Mouse (Mus musculus): ENCODE data around the gene Coq4. TPM values are rescaled to one million over a fixed set of nuclear protein-coding genes. Genes with fewer than 3 reads are reported as not detected.

The Coq4 gene
- polyA plus RNA-seq, 1 experiment from 2014 or later = 27.2 TPM

- peaks cover 59% of the 10 kb centered on the region for H3K36me3 ChIP-seq (ENCODE audit: control insufficient read depth, insufficient read depth)
- 65% methylated on average over 4 of the region's 4 CpGs for WGBS
- H3K9ac ChIP-seq (ENCODE audit: low read length) = no peak overlapping the region
- no peak overlapping the region for H3K4me2 ChIP-seq (ENCODE audit: low read depth, low read length)
- no peak for ATAC-seq (replicated peaks; ENCODE audit: extremely low read depth, insufficient read depth, low FRiP score)
- H3K27ac ChIP-seq (ENCODE audit: low read length) = no peak overlapping the region
- H3K4me3 ChIP-seq (ENCODE audit: low read length) = no peak overlapping the region
- peaks cover 8% of the 10 kb centered on the region for H3K4me1 ChIP-seq (ENCODE audit: control insufficient read depth, insufficient read depth, low read length)
- peaks cover 6% of the 10 kb centered on the region for H3K9me3 ChIP-seq (replicated peaks; ENCODE audit: control insufficient read depth, low read length)
- no peaks in the 10 kb centered on the region for H3K27me3 ChIP-seq (ENCODE audit: control insufficient read depth, insufficient read depth, low read length)
Observed at GRCm38 (mm10) chr2:29784290-29784689, 3.0 kb upstream of the Coq4 start.

DNA sequence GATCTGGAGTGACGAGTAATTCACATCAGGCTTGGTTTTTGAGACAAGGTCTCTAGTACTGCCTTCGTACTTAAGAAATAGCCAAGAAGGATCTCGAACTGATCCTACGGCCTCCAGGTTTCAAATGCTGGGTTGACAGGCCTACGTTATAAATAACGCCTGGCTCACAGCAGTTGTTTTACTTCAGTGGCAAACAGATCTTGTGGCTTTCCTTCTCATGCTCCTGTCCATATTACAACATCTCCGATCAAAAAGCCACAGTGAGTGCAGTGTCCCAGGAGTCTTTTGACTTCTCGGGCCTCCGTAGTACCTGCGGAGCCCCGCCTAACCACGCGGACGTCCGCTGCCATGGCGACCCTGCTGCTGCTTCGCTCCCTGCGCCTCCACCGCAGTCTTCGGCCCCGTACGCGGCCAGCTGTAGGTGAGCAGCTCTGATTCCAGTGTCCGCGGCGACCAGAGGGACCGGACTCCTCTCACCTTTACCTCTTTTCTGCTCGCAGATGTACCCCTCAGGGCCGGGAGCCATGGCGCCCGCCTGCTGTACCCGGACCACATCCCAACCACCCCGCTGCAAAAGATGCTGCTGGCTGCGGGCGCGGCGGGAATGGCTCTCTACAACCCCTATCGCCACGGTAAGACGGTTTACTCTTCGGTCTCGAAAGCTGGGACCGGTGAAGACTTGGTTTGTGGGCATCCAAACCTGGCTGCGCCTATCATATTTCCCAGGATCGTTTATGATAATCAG, 816 bp downstream of the Coq4 start, which contains the start of gene Trub2:
Trub2 (minus strand) TSS at position 566 of the 745 bp plus-strand sequence.
- Histone ChIP-seq H3K9ac (ENCODE audit: low read length) (peak within 1 kb of the TSS; percentile 76), H3K4me1 (ENCODE audit: control insufficient read depth, insufficient read depth, low read length) (peaks cover 8% of the 10 kb centered on the region), H3K9me3 (replicated peaks; ENCODE audit: control insufficient read depth, low read length) (no peaks in the 10 kb centered on the region), H3K27me3 (ENCODE audit: control insufficient read depth, insufficient read depth, low read length) (no peaks in the 10 kb centered on the region), H3K27ac (ENCODE audit: low read length) (peak within 1 kb of the TSS; percentile 77), H3K4me2 (ENCODE audit: low read depth, low read length) (peak within 1 kb of the TSS; percentile 86), H3K4me3 (ENCODE audit: low read length) (peak within 1 kb of the TSS; percentile 73), H3K36me3 (ENCODE audit: control insufficient read depth, insufficient read depth) (peaks cover 29% of the 10 kb centered on the region)
- peak; percentile 90 for ATAC-seq (replicated peaks; ENCODE audit: extremely low read depth, insufficient read depth, low FRiP score)
- WGBS = under 1% methylated on average over 45 of the region's 45 CpGs

GRCm38 (mm10) chr2:29792772-29793487, 5.6 kb downstream of the Coq4 start:
- Histone ChIP-seq H3K27ac (ENCODE audit: low read length) (no peak overlapping the region), H3K4me1 (ENCODE audit: control insufficient read depth, insufficient read depth, low read length) (no peaks in the 10 kb centered on the region), H3K27me3 (ENCODE audit: control insufficient read depth, insufficient read depth, low read length) (no peaks in the 10 kb centered on the region), H3K9me3 (replicated peaks; ENCODE audit: control insufficient read depth, low read length) (no peaks in the 10 kb centered on the region), H3K36me3 (ENCODE audit: control insufficient read depth, insufficient read depth) (peaks cover 13% of the 10 kb centered on the region), H3K4me3 (ENCODE audit: low read length) (no peak overlapping the region), H3K9ac (ENCODE audit: low read length) (no peak overlapping the region), H3K4me2 (ENCODE audit: low read depth, low read length) (no peak overlapping the region)
- 89% methylated on average over 2 of the region's 2 CpGs for WGBS
- no peak for ATAC-seq (replicated peaks; ENCODE audit: extremely low read depth, insufficient read depth, low FRiP score)

DNA sequence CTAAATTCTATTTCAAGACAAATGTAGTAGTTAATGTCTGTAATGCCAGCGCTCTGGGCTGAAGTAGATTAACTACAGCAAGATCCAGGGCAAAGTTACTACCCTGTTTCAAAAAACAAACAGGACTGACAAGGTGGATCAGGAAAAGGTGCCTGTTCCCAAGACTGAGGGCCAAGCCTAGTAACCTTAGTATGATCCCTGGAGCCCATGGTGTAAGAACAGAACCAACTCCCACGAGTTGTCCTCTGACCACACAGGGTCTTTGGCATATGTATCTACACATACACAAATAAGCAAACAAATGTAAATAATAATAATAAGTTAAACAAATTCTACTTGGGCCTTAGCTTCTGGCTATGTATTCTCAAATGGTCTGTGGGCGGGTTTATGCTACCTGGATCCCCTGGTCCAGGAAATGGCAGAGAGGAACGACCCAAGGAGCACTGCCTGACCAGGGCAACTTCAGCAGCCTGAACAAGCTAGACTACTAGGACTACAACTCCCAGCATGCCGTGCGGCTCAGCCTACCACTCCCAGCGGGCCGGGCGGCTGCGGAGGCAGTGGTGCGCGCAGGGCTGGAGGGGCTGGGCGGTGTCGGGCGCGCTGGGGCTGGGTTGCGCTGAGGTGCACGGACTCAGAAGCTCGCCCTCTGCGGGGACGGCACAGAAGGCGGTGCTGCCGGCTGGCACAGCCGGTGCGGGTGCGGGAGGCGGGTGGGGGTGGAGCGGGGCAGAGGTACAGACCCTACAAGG, 15.0 kb downstream of the Coq4 start, which contains the start of gene Slc27a4:
Slc27a4 (plus strand) TSS at position 560 of the 752 bp plus-strand sequence.
- Histone ChIP-seq H3K27ac (ENCODE audit: low read length) (peak within 1 kb of the TSS; percentile 80), H3K4me3 (ENCODE audit: low read length) (peak within 1 kb of the TSS; percentile 72), H3K4me1 (ENCODE audit: control insufficient read depth, insufficient read depth, low read length) (peaks cover 10% of the 10 kb centered on the region), H3K36me3 (ENCODE audit: control insufficient read depth, insufficient read depth) (peaks cover 16% of the 10 kb centered on the region), H3K9me3 (replicated peaks; ENCODE audit: control insufficient read depth, low read length) (no peaks in the 10 kb centered on the region), H3K27me3 (ENCODE audit: control insufficient read depth, insufficient read depth, low read length) (0 out of 2 replicates have a peak, but pooled peaks cover 2% of the 10 kb centered on the region), H3K4me2 (ENCODE audit: low read depth, low read length) (peak within 1 kb of the TSS; percentile 92), H3K9ac (ENCODE audit: low read length) (peak within 1 kb of the TSS; percentile 88)
- ATAC-seq (replicated peaks; ENCODE audit: extremely low read depth, insufficient read depth, low FRiP score) = peak; percentile 98
- WGBS = 4% methylated on average over 25 of the region's 28 CpGs

GRCm38 (mm10) chr2:29802827-29803201, 15.5 kb downstream of the Coq4 start:
- H3K4me3 ChIP-seq (ENCODE audit: low read length) = peak overlapping the region; percentile 72
- under 1% methylated on average over 26 of the region's 39 CpGs for WGBS
- peak overlapping the region; percentile 92 for H3K4me2 ChIP-seq (ENCODE audit: low read depth, low read length)
- H3K4me1 ChIP-seq (ENCODE audit: control insufficient read depth, insufficient read depth, low read length) = peaks cover 10% of the 10 kb centered on the region
- peak overlapping the region; percentile 88 for H3K9ac ChIP-seq (ENCODE audit: low read length)
- peak; percentile 61 for ATAC-seq (replicated peaks; ENCODE audit: extremely low read depth, insufficient read depth, low FRiP score)
- H3K27ac ChIP-seq (ENCODE audit: low read length) = peak overlapping the region; percentile 80
- no peaks in the 10 kb centered on the region for H3K9me3 ChIP-seq (replicated peaks; ENCODE audit: control insufficient read depth, low read length)
- H3K36me3 ChIP-seq (ENCODE audit: control insufficient read depth, insufficient read depth) = peaks cover 20% of the 10 kb centered on the region
- H3K27me3 ChIP-seq (ENCODE audit: control insufficient read depth, insufficient read depth, low read length) = 0 out of 2 replicates have a peak, but pooled peaks cover 2% of the 10 kb centered on the region

- H3K27ac ChIP-seq (ENCODE audit: low read length) = no peak overlapping the region; the same call in 1 of the 2 replicates
- peak overlapping the region; percentile 88 for H3K9ac ChIP-seq (ENCODE audit: low read length)
- peak overlapping the region; percentile 92 for H3K4me2 ChIP-seq (ENCODE audit: low read depth, low read length)
- H3K36me3 ChIP-seq (ENCODE audit: control insufficient read depth, insufficient read depth) = peaks cover 23% of the 10 kb centered on the region
- H3K4me1 ChIP-seq (ENCODE audit: control insufficient read depth, insufficient read depth, low read length) = peaks cover 10% of the 10 kb centered on the region
- H3K27me3 ChIP-seq (ENCODE audit: control insufficient read depth, insufficient read depth, low read length) = 0 out of 2 replicates have a peak, but pooled peaks cover 2% of the 10 kb centered on the region
- no peaks in the 10 kb centered on the region for H3K9me3 ChIP-seq (replicated peaks; ENCODE audit: control insufficient read depth, low read length)
- WGBS = 28% methylated on average over 6 of the region's 6 CpGs
- peak overlapping the region; percentile 72 for H3K4me3 ChIP-seq (ENCODE audit: low read length)
- ATAC-seq (replicated peaks; ENCODE audit: extremely low read depth, insufficient read depth, low FRiP score) = no peak; the same call in 1 of the 2 replicates
Observed at GRCm38 (mm10) chr2:29803400-29803831, 16.1 kb downstream of the Coq4 start.

- no peak for ATAC-seq (replicated peaks; ENCODE audit: extremely low read depth, insufficient read depth, low FRiP score)
- peaks cover 23% of the 10 kb centered on the region for H3K36me3 ChIP-seq (ENCODE audit: control insufficient read depth, insufficient read depth)
Observed at GRCm38 (mm10) chr2:29815678-29816371, 28.5 kb downstream of the Coq4 start.

More at GRCm38 (mm10) chr2:29815678-29816371, 28.5 kb downstream of the Coq4 start:
- Histone ChIP-seq H3K4me2 (ENCODE audit: low read depth, low read length) (no peak overlapping the region), H3K4me3 (ENCODE audit: low read length) (no peak overlapping the region), H3K9ac (ENCODE audit: low read length) (no peak overlapping the region), H3K27ac (ENCODE audit: low read length) (no peak overlapping the region), H3K27me3 (ENCODE audit: control insufficient read depth, insufficient read depth, low read length) (no peaks in the 10 kb centered on the region), H3K9me3 (replicated peaks; ENCODE audit: control insufficient read depth, low read length) (no peaks in the 10 kb centered on the region), H3K4me1 (ENCODE audit: control insufficient read depth, insufficient read depth, low read length) (peaks cover 11% of the 10 kb centered on the region)
- WGBS = 75% methylated on average over 11 of the region's 11 CpGs

Measured in heart, embryonic 16.5 days (tissue).